Mouse (Mus musculus) stomach, postnatal 0 days (tissue): ENCODE measurements around the gene Amn1. TPM values are rescaled to one million over a fixed set of nuclear protein-coding genes. Genes with fewer than 3 reads are reported as not detected.
"Not testable (repeated sequence)": the region's sequence is repeated elsewhere in the genome, so short reads cannot be mapped to it uniquely, and the experiment has no call there.

Source experiments
- ATAC-seq: fragments of 200-750 bp; cut with Nextera tagmentation; 2 replicates; pipeline ENCODE4 v1.8.0; 2017; ENCODE audit not compliant: low FRiP score, low TSS enrichment
- DNase-seq: peaks from one replicate; pipeline ENCODE4 v3.0.0-alpha.2; 2016; ENCODE audit warnings: low spot score
- H3K27ac ChIP-seq: fragments of 300-500 bp; sonication (generic); replicated peaks from 2 replicates; pipeline ENCODE4 v1.5.1; 2014; ENCODE audit warnings: mild to moderate bottlenecking, control low read depth
- H3K27me3 ChIP-seq: fragments of 300-500 bp; sonication (generic); 2 replicates; pipeline ENCODE4 v1.6.1; 2014; ENCODE audit warnings: low read length; ENCODE audit not compliant: control insufficient read depth, insufficient read depth
- H3K36me3 ChIP-seq: fragments of 300-500 bp; sonication (generic); 2 replicates; pipeline ENCODE4 v1.6.1; 2014; ENCODE audit warnings: low read length, mixed read lengths; ENCODE audit not compliant: control insufficient read depth, insufficient read depth
- H3K4me1 ChIP-seq: fragments of 300-500 bp; sonication (generic); replicated peaks from 2 replicates; pipeline ENCODE4 v1.6.1; 2014; ENCODE audit warnings: antibody characterized with exemption; ENCODE audit not compliant: control insufficient read depth, insufficient read depth
- H3K4me2 ChIP-seq: fragments of 300-500 bp; sonication (generic); replicated peaks from 2 replicates; pipeline ENCODE4 v1.6.1; 2014; ENCODE audit warnings: low read depth, mild to moderate bottlenecking, control low read depth, moderate library complexity
- H3K4me3 ChIP-seq: fragments of 300-500 bp; sonication (generic); 2 replicates; pipeline ENCODE4 v1.5.1; 2014; ENCODE audit warnings: low read depth, low read length, control low read depth
- H3K9ac ChIP-seq: fragments of 300-500 bp; sonication (generic); 2 replicates; pipeline ENCODE4 v1.6.1; 2014; ENCODE audit warnings: mild to moderate bottlenecking, low read length, control low read depth, mixed read lengths
- H3K9me3 ChIP-seq: fragments of 300-500 bp; sonication (generic); 2 replicates; pipeline ENCODE4 v1.6.1; 2016; ENCODE audit warnings: low read length; ENCODE audit not compliant: control insufficient read depth
- CTCF ChIP-seq: IDR thresholded peaks from 2 replicates; pipeline ENCODE4 v1.5.1; 2016; ENCODE audit warnings: antibody characterized with exemption, low read depth, mild to moderate bottlenecking, moderate library complexity
- EP300 ChIP-seq: optimal IDR thresholded peaks from 2 replicates; pipeline ENCODE3; 2016; ENCODE audit warnings: antibody characterized with exemption
- WGBS: fragments of 180-500 bp; shearing (Covaris S2); extraction: QIAGEN DNeasy Blood & Tissue Kit; methylation state at CpG from one replicate; pipeline ENCODE4 v1.1.7; 2014; 5-methylcytosine and 5-hydroxymethylcytosine counted together
- polyA plus RNA-seq: library from polyadenylated mRNA; unstranded; fragments of >200 nt; fragmentation: Nextera tagmentation; extraction: Ambion mirVana; gene quantifications from 2 replicates; pipeline ENCODE4 v1.2.1, GENCODE M21; 2015

Amn1 gene
- polyA plus RNA-seq, 1 experiment from 2014 or later = 20.1 TPM

DNA sequence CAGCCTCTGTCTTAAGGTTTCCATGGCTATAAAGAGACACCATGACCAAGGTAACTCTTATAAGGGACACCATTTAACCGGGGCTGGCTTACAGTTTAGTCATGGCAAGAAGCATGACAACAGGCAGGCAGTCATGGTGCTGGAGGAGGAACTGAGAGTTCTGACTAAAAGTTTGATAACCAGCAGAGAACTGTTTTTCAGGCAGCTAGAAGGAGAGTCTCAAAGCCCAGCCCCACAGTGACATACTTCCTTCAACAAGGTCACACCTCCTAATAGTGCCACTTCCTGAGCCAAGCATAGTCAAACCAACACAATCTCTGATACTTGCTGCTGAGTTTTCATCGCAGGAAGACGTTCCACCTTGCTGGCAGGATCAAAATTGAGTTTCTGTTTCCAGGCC is 49.5 kb downstream of the Amn1 start:
- no peak overlapping the region for H3K9ac ChIP-seq
- no peak overlapping the region for H3K4me3 ChIP-seq
- no peaks in the 10 kb centered on the region for H3K9me3 ChIP-seq
- no peak for DNase-seq
- H3K27me3 ChIP-seq = no peaks in the 10 kb centered on the region
- TF ChIP-seq CTCF = no peak
- TF ChIP-seq EP300 = no peak
- ATAC-seq = no peak
- H3K4me1 ChIP-seq = no peaks in the 10 kb centered on the region
- H3K36me3 ChIP-seq = no peaks in the 10 kb centered on the region
- no peak overlapping the region for H3K4me2 ChIP-seq
- WGBS = 92% methylated on average over 3 of the region's 3 CpGs
- no peak overlapping the region for H3K27ac ChIP-seq

- DNase-seq = no peak
- Histone ChIP-seq H3K36me3 (no peaks in the 10 kb centered on the region), H3K9me3 (no peaks in the 10 kb centered on the region), H3K27me3 (no peaks in the 10 kb centered on the region), H3K4me3 (no peak overlapping the region), H3K9ac (no peak overlapping the region), H3K4me2 (no peak overlapping the region), H3K4me1 (no peaks in the 10 kb centered on the region), H3K27ac (no peak overlapping the region)
- TF ChIP-seq EP300 (no peak), CTCF (no peak)
- 45% methylated on average over 2 of the region's 2 CpGs for WGBS
- no peak for ATAC-seq
These were observed 50.6 kb downstream of the Amn1 start for GRCm38 (mm10) chr6:149137936-149138335.

DNA sequence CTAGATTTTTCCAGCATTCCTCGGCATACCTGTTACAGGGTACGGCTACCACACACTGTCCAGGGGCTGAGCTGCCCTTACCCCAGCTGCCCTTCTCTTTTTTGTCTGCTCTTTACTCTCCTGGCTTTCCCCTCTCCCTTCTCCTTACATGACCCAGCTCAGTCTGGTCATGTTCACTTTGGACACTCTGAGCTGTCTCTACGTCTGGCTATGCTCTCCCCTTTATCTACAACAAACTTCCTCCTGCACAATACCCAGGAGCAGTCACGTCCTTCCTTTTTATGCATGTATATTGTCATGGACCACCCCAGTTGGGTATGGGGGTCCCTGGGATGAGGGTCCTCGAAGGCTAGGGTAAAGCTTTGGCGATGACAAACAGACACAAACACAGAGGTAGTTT is 52.9 kb downstream of the Amn1 start:
- H3K27me3 ChIP-seq = no peaks in the 10 kb centered on the region
- H3K27ac ChIP-seq = no peak overlapping the region
- WGBS = 64% methylated on average over 6 of the region's 6 CpGs
- DNase-seq (no peak), ATAC-seq (no peak)
- H3K9ac ChIP-seq = no peak overlapping the region
- no peaks in the 10 kb centered on the region for H3K4me1 ChIP-seq
- H3K4me2 ChIP-seq = no peak overlapping the region
- TF ChIP-seq CTCF (no peak), EP300 (no peak)
- H3K9me3 ChIP-seq = no peaks in the 10 kb centered on the region
- no peak overlapping the region for H3K4me3 ChIP-seq
- H3K36me3 ChIP-seq = no peaks in the 10 kb centered on the region

- DNase-seq = no peak
- TF ChIP-seq CTCF (no peak), EP300 (no peak)
- no peaks in the 10 kb centered on the region for H3K4me1 ChIP-seq
- 0 out of 2 replicates have a peak overlapping the region, but pooled peaks have one; percentile 25 for H3K27ac ChIP-seq
- no peaks in the 10 kb centered on the region for H3K36me3 ChIP-seq
- H3K9me3 ChIP-seq = no peaks in the 10 kb centered on the region
- no peak overlapping the region for H3K4me2 ChIP-seq
- 30% methylated on average over 5 of the region's 5 CpGs for WGBS
- H3K4me3 ChIP-seq = no peak overlapping the region
- no peak for ATAC-seq
- H3K9ac ChIP-seq = no peak overlapping the region
- H3K27me3 ChIP-seq = no peaks in the 10 kb centered on the region
These were observed 53.9 kb downstream of the Amn1 start for GRCm38 (mm10) chr6:149134391-149135150.

GRCm38 (mm10) chr6:149132311-149133077 is 56.0 kb downstream of the Amn1 start:
- no peaks in the 10 kb centered on the region for H3K36me3 ChIP-seq
- no peak for TF ChIP-seq EP300
- peak; percentile 93 for TF ChIP-seq CTCF
- DNase-seq = peak; percentile 68
- H3K27me3 ChIP-seq = no peaks in the 10 kb centered on the region
- no peak overlapping the region for H3K4me3 ChIP-seq
- H3K4me1 ChIP-seq = no peaks in the 10 kb centered on the region
- H3K9me3 ChIP-seq = no peaks in the 10 kb centered on the region
- no peak overlapping the region for H3K4me2 ChIP-seq
- no peak overlapping the region for H3K9ac ChIP-seq
- peak; percentile 72; the same call in 1 of the 2 replicates for ATAC-seq
- H3K27ac ChIP-seq = no peak overlapping the region
- WGBS = 34% methylated on average over 5 of the region's 5 CpGs

DNA sequence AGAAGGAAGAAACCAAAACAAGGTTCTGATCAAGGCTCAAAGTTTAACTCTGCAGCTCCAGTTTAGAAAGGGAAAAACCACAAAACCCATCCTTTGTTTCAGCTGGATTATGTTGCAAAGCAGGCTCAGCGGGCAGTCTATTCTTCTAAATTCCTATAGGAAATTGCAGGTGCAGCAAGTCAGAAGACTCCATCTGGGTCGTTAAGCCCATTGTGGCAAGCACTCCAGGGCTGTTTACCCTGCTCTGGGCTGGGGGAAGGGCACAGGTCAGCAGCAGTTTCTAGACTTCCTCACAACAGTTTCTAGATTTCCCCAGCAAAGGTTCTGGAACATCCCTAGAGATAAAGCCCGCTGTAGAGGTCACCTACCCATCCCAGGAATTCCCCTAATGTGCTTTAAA is 57.4 kb downstream of the Amn1 start:
- WGBS = 30% methylated on average over 3 of the region's 3 CpGs
- TF ChIP-seq EP300 (no peak), CTCF (no peak)
- no peaks in the 10 kb centered on the region for H3K4me1 ChIP-seq

GRCm38 (mm10) chr6:149129870-149130269 is 58.6 kb downstream of the Amn1 start, which contains the start of gene Gm10203:
TSS of gene Gm10203 (plus strand) at chr6:149130170.
- not testable (repeated sequence) for H3K4me1 ChIP-seq, H3K9ac ChIP-seq, ATAC-seq, H3K9me3 ChIP-seq, H3K4me3 ChIP-seq, H3K27me3 ChIP-seq, DNase-seq, H3K4me2 ChIP-seq, H3K36me3 ChIP-seq, H3K27ac ChIP-seq
- 86% methylated on average over 8 of the region's 8 CpGs for WGBS

More for the DNA sequence above, 57.4 kb downstream of the Amn1 start:
- Histone ChIP-seq H3K27ac (no peak overlapping the region), H3K9me3 (no peaks in the 10 kb centered on the region), H3K4me3 (no peak overlapping the region), H3K27me3 (no peaks in the 10 kb centered on the region), H3K36me3 (no peaks in the 10 kb centered on the region), H3K9ac (no peak overlapping the region), H3K4me2 (no peak overlapping the region)
- no peak for ATAC-seq
- DNase-seq = no peak
